Mouse (Mus musculus) right cerebral cortex, postnatal 25 days (tissue): ENCODE measurements at regions not wholly inside any gene's neighbourhood (a gene's known extent, or its start where the extent isn't known, plus 50 kb on each side); places are given as distances from the start of the nearest gene placed in this dataset.

Experiments
- DNase-seq: peaks from one replicate; pipeline ENCODE4 v3.0.0; 2022

DNA sequence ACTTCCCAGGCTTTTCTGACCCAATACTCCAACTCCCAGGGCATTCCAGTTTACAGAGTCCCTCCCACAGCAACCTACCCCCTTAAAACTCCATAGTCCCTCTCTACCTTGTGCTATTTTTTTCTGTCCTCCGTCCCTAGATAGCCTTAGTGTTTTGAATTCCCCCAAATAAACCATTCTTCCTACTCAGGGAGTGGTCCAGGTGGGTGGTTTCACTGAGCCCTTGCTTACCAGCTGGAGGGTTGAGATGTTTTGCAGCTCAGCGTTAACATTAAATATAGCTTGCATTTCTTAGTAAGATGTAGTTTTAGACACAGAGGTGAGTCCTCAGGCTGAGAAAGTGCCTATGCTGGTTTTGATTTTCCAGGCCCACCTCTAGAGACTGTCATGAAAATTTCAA lies 313.0 kb downstream of the Bmper start:
- peak; percentile 15 for DNase-seq

GRCm38 (mm10) chr9:23538051-23538450 lies 315.2 kb downstream of the Bmper start:
- DNase-seq, result no peak

- no peak for DNase-seq
Measured at GRCm38 (mm10) chr9:23551692-23552091, 328.8 kb downstream of the Bmper start.

GRCm38 (mm10) chr9:23553766-23554165 lies 330.9 kb downstream of the Bmper start:
- DNase-seq, result no peak

DNA sequence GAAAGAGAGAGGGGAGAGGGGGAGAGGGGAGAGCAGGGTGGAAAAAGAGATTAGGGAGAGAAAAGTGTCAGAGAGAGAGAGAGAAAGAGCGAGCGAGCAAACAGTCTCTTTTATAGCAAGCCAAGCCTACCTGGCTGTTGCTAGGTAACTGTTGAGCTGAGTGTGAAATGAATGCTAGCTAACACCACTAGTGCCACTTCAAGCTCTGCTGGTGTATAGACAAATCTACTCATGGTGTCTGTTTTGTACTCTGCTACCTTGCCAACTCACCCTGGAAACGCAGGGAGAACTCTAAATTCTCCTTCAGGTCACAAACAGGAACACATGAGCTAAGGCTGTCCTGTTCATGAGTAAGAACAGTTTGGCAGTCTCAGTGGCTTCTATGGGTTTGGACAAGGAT lies 334.7 kb downstream of the Bmper start:
- DNase-seq, result no peak

- DNase-seq, result no peak
Measured at GRCm38 (mm10) chr9:23561924-23562323, 339.0 kb downstream of the Bmper start.

- no peak for DNase-seq
Measured at GRCm38 (mm10) chr9:23567081-23567480, 344.2 kb downstream of the Bmper start.

- DNase-seq, result no peak
Measured at GRCm38 (mm10) chr9:23570150-23570549, 347.3 kb downstream of the Bmper start.

DNA sequence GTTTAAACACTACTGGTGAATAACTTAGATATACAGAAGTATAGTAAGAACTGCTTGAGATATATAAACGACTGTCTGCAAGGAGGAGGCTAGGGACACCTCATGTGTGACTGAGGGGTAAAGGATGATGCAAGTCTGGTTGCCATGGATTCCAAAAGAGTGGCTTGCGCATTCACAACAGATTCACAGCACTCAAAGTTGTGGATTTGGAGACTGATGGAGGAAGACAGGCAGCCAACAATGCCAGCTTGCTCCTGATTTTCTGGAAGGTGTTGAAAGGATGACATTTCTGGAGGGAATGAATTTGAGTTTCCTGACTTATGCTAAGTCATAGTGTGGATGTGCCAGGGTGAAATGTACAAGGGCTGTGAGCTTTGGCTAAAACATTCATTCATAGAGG lies 353.4 kb downstream of the Bmper start:
- DNase-seq, result no peak

DNA sequence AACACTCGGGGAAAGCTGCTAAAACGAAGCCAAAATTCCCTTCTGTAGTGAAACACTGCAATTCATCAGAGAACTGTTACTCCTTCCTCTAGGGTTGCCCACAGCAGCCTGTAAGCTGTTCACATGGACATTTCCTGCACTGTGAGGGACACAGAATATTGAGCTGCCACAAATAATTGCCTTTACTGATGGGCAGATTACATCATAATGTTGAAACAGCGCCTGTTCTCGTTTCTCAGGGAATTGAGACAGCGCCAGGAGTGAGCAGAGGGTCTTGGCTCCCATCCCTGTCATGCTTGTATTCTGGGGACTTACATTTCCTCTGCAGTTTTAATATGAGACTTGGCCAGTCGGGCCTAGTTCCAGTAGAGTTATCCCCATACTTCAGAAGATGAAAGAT lies 357.3 kb downstream of the Bmper start:
- no peak for DNase-seq

GRCm38 (mm10) chr9:23581039-23581606 lies 358.2 kb downstream of the Bmper start:
- DNase-seq, result peak; percentile 82

- DNase-seq, result no peak
Measured at GRCm38 (mm10) chr9:23584561-23584960, 361.7 kb downstream of the Bmper start.

- no peak for DNase-seq
Measured at GRCm38 (mm10) chr9:23589024-23589423, 366.1 kb downstream of the Bmper start.

DNA sequence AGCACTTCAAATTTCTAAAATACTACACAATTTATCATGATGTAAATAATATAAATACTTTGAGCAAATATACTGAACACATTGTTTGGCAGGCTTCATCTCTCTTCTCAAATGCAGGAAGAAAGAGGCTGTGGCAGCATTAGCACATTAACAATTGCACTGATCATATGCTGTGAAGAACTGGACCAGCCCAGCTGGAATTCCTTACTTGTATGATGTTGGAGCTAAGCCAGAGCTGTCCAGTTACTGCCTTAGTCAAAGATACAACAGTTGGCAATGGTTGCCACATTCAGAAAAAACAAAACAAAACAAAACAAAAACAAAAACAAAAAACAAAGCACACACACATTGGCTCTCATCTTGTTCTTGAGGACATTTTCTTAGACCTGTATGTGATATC lies 369.0 kb downstream of the Bmper start:
- DNase-seq, result no peak

GRCm38 (mm10) chr9:23600623-23601022 lies 377.7 kb downstream of the Bmper start:
- DNase-seq, result no peak
